Mouse (Mus musculus): ENCODE data around the gene Arhgef12. TPM values are rescaled to one million over a fixed set of nuclear protein-coding genes. Genes with fewer than 3 reads are reported as not detected.

Gene Arhgef12
- polyA plus RNA-seq, 1 experiment = 7.1 TPM

DNA sequence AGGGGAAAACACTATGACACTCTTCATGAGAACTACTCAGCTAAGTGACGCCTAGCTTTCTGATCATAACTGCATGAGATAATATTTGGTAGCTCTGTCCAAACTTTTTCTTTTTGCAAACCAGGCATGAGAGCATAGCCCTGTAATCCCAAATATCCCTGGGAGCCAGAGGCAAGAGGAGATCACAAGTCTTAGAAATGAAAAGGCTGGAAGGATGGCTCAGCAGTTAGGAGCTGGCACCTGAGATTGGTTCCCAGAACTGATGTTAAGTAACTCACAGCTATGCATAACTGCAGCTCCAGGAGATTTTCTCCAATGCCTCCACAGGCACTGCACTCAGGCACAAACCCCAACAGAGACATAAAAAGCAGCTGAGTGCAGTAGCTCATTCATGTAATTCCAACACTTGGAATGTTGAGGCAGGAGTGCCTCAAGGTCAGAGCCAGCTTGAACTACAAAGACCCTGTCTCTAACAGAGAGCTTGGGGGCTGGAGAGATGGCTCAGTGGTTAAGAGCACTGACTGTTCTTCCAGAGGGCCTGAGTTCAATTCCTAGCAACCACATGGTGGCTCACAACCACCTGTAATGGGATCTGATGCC lies 21.3 kb downstream of the Arhgef12 start:
- Histone ChIP-seq H3K4me1 (replicated peaks; ENCODE audit: control insufficient read depth, insufficient read depth, low read length) (no peaks in the 10 kb centered on the region), H3K27ac (ENCODE audit: control insufficient read depth, insufficient read depth, low read length) (no peak overlapping the region), H3K36me3 (ENCODE audit: control insufficient read depth, insufficient read depth, low read length) (no peaks in the 10 kb centered on the region), H3K27me3 (ENCODE audit: control insufficient read depth, insufficient read depth, low read length) (no peaks in the 10 kb centered on the region), H3K4me3 (ENCODE audit: control insufficient read depth, insufficient read depth, low read length) (no peak overlapping the region)
- WGBS = 93% methylated on average over 1 of the region's 1 CpGs
- TF ChIP-seq CTCF (IDR thresholded peaks at IDR 0.05; ENCODE audit: borderline replicate concordance, control insufficient read depth, extremely low read depth, insufficient read depth, low read length, poor library complexity) (no peak), POLR2A (IDR thresholded peaks at IDR 0.05; ENCODE audit: control insufficient read depth, extremely low read depth, insufficient read depth, low read length, poor library complexity) (no peak)
- no peak for DNase-seq

DNA sequence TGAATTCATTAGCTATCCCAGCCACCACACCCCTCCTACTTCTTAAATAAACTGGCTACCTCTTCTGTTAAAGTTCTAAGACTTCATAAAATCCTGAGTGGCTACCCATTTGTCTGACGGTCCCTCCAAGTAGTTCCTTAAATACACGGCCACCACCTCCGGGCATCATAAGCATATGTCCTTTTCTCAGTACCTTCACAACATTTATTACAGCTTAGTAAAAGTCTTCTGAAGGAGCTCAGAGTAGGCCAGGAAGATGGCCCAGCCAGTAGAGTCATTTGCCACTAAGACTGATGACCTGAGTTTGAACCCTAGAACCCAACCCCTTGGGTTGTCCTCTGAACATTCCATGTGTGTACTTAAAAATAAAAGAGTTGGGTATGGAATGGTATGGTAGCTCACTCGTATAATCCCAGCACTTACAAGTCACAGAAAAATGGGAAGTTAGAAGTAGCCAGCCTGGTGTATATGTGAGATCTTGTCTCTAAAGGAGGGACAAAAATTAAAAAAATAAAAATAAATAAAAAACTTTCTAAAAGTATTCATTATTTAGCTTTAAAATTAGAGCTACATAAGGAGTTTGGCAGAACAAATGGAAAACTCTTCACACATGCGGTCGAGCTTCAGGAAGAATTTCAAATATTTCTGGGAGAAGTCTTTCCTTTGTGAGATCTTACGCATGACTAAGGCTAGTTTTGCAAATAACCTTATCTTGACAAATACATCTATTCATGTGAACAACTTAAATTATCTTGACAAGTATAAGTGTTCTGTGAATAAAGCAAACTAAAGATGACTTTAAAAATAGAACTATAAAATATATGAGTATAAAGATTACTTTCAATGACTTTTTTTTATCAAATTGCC lies 22.3 kb downstream of the Arhgef12 start:
- TF ChIP-seq CTCF (IDR thresholded peaks at IDR 0.05; ENCODE audit: borderline replicate concordance, control insufficient read depth, extremely low read depth, insufficient read depth, low read length, poor library complexity) (no peak), POLR2A (IDR thresholded peaks at IDR 0.05; ENCODE audit: control insufficient read depth, extremely low read depth, insufficient read depth, low read length, poor library complexity) (no peak)
- no peaks in the 10 kb centered on the region for H3K36me3 ChIP-seq (ENCODE audit: control insufficient read depth, insufficient read depth, low read length)
- no peak overlapping the region for H3K4me3 ChIP-seq (ENCODE audit: control insufficient read depth, insufficient read depth, low read length)
- no peak for DNase-seq
- 87% methylated on average over 7 of the region's 7 CpGs for WGBS
- H3K27ac ChIP-seq (ENCODE audit: control insufficient read depth, insufficient read depth, low read length) = no peak overlapping the region
- no peaks in the 10 kb centered on the region for H3K27me3 ChIP-seq (ENCODE audit: control insufficient read depth, insufficient read depth, low read length)
- H3K4me1 ChIP-seq (replicated peaks; ENCODE audit: control insufficient read depth, insufficient read depth, low read length) = no peaks in the 10 kb centered on the region

DNA sequence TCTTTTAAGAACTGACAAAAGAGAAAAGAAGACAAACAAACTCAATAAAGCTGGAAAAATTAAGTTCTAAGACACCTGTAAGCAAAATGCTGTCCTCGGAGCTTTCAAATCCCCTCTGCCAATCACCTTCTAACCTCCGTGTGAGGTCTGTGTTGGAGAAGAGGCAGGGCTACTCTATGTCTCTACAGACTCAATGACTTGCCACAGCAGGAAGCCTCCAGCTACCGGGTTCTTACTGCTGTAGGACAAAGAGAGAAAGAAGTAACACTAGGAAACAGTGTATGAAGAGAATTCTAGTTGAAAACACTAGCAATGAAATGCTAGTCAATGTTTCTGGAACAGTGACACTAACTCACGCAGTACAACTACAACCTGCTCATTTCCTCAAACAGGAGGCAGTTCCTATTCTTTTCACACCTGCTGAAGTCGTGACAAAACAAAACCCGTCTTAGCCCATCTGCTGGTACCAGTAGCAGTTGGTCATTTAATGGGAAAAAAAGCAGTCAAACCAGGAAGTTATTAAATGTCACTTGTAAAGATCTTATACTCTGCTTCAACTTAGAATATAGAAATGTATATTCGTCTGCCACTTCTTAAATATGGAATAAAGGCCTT lies 23.5 kb downstream of the Arhgef12 start:
- WGBS = 76% methylated on average over 7 of the region's 7 CpGs
- no peak for TF ChIP-seq CTCF (IDR thresholded peaks at IDR 0.05; ENCODE audit: borderline replicate concordance, control insufficient read depth, extremely low read depth, insufficient read depth, low read length, poor library complexity)
- no peak for TF ChIP-seq POLR2A (IDR thresholded peaks at IDR 0.05; ENCODE audit: control insufficient read depth, extremely low read depth, insufficient read depth, low read length, poor library complexity)
- H3K27ac ChIP-seq (ENCODE audit: control insufficient read depth, insufficient read depth, low read length) = no peak overlapping the region

DNA sequence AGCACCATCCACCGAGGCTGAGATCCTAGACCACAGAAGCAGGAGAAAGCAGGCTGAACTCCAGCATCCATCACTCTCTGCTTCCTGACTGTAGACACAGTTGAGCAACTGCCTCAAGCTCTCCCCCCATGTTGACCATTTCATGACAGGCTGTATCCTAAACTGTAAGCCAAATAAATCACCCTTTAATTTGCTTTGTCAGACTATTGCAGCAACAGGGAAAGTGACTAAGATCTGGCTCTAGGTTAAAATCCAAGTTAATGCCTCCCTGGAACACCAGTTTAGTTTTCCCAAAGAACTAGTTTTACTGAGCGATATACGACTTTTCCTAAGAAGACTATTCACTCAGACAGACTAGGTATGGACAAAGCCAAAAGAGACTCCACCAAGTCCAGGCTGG lies 28.3 kb downstream of the Arhgef12 start:
- Histone ChIP-seq H3K4me3 (ENCODE audit: control insufficient read depth, insufficient read depth, low read length) (no peak overlapping the region), H3K27ac (ENCODE audit: control insufficient read depth, insufficient read depth, low read length) (no peak overlapping the region), H3K36me3 (ENCODE audit: control insufficient read depth, insufficient read depth, low read length) (no peaks in the 10 kb centered on the region), H3K27me3 (ENCODE audit: control insufficient read depth, insufficient read depth, low read length) (no peaks in the 10 kb centered on the region; the same call in 1 of the 2 replicates), H3K4me1 (replicated peaks; ENCODE audit: control insufficient read depth, insufficient read depth, low read length) (no peaks in the 10 kb centered on the region)
- TF ChIP-seq POLR2A (IDR thresholded peaks at IDR 0.05; ENCODE audit: control insufficient read depth, extremely low read depth, insufficient read depth, low read length, poor library complexity) (no peak), CTCF (IDR thresholded peaks at IDR 0.05; ENCODE audit: borderline replicate concordance, control insufficient read depth, extremely low read depth, insufficient read depth, low read length, poor library complexity) (no peak)
- 81% methylated on average over 3 of the region's 3 CpGs for WGBS
- DNase-seq = no peak

More for the DNA sequence above, 23.5 kb downstream of the Arhgef12 start:
- DNase-seq = no peak
- Histone ChIP-seq H3K36me3 (ENCODE audit: control insufficient read depth, insufficient read depth, low read length) (no peaks in the 10 kb centered on the region), H3K27me3 (ENCODE audit: control insufficient read depth, insufficient read depth, low read length) (no peaks in the 10 kb centered on the region), H3K4me1 (replicated peaks; ENCODE audit: control insufficient read depth, insufficient read depth, low read length) (no peaks in the 10 kb centered on the region), H3K4me3 (ENCODE audit: control insufficient read depth, insufficient read depth, low read length) (no peak overlapping the region)

DNA sequence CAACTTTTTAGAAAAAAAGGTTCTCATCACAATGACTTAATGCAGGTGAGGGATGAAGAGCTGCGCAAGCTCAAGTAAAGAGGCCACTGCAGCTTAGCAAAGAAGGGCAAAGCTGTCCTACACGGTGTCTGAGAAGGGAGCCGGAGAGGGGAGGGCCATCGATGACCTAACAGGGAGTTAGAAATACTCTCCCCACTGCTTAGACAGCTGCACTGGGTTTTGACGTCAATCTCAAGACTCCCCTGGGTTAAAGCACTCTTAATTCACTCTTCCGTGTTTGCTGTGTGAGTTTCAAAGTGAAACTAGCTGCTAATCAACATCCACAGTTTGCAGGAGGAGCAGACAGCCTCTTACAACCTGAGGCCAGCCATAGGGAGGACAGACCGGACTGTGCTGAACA lies 30.9 kb downstream of the Arhgef12 start:
- H3K4me1 ChIP-seq (replicated peaks; ENCODE audit: control insufficient read depth, insufficient read depth, low read length) = no peaks in the 10 kb centered on the region
- DNase-seq = no peak
- H3K4me3 ChIP-seq (ENCODE audit: control insufficient read depth, insufficient read depth, low read length) = no peak overlapping the region
- H3K27ac ChIP-seq (ENCODE audit: control insufficient read depth, insufficient read depth, low read length) = no peak overlapping the region
- no peaks in the 10 kb centered on the region; the same call in 1 of the 2 replicates for H3K27me3 ChIP-seq (ENCODE audit: control insufficient read depth, insufficient read depth, low read length)
- WGBS = 87% methylated on average over 7 of the region's 7 CpGs
- TF ChIP-seq POLR2A (IDR thresholded peaks at IDR 0.05; ENCODE audit: control insufficient read depth, extremely low read depth, insufficient read depth, low read length, poor library complexity) (no peak), CTCF (IDR thresholded peaks at IDR 0.05; ENCODE audit: borderline replicate concordance, control insufficient read depth, extremely low read depth, insufficient read depth, low read length, poor library complexity) (no peak)
- H3K36me3 ChIP-seq (ENCODE audit: control insufficient read depth, insufficient read depth, low read length) = no peaks in the 10 kb centered on the region

DNA sequence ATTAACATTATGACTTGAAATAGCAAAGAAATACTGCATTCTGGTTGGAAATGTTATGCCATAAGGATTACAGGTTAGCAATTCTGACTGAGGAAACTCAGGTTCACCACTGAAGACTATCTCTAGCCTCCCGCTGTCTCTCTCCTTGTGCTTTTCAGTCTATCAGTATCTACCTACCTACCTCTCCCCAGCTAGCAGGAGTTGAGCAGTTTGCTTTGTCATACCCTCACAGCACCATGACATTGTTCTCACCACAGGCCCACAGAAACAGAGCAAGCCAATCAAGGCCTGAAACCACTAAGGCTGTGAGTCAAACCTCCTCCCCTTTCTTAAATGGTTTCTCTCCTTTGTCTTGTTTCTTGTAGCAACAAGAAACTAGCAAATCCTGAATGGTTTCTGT lies 32.4 kb downstream of the Arhgef12 start:
- H3K36me3 ChIP-seq (ENCODE audit: control insufficient read depth, insufficient read depth, low read length) = no peaks in the 10 kb centered on the region
- no peaks in the 10 kb centered on the region for H3K4me1 ChIP-seq (replicated peaks; ENCODE audit: control insufficient read depth, insufficient read depth, low read length)
- DNase-seq = no peak
- WGBS = 94% methylated on average over 1 of the region's 1 CpGs
- H3K4me3 ChIP-seq (ENCODE audit: control insufficient read depth, insufficient read depth, low read length) = no peak overlapping the region
- H3K27me3 ChIP-seq (ENCODE audit: control insufficient read depth, insufficient read depth, low read length) = no peaks in the 10 kb centered on the region; the same call in 1 of the 2 replicates
- TF ChIP-seq POLR2A (IDR thresholded peaks at IDR 0.05; ENCODE audit: control insufficient read depth, extremely low read depth, insufficient read depth, low read length, poor library complexity) (no peak), CTCF (IDR thresholded peaks at IDR 0.05; ENCODE audit: borderline replicate concordance, control insufficient read depth, extremely low read depth, insufficient read depth, low read length, poor library complexity) (no peak)
- H3K27ac ChIP-seq (ENCODE audit: control insufficient read depth, insufficient read depth, low read length) = no peak overlapping the region
